Mouse (Mus musculus) forebrain, postnatal 0 days (tissue): ENCODE results near the gene Ltk. TPM values are rescaled to one million over a fixed set of nuclear protein-coding genes. Genes with fewer than 3 reads are reported as not detected.
"Not testable (repeated sequence)": the region's sequence is repeated elsewhere in the genome, so short reads cannot be mapped to it uniquely, and the experiment has no call there.

ENCODE experiments used
- ATAC-seq: fragments of 200-750 bp; cut with Nextera tagmentation; 2 replicates; pipeline ENCODE4 v1.8.0; 2017; ENCODE audit warnings: mild to moderate bottlenecking, moderate library complexity
- DNase-seq: peaks from one replicate; pipeline ENCODE4 v3.0.0-alpha.2; 2015
- H3K27ac ChIP-seq: fragments of 300-500 bp; sonication (generic); 2 replicates; pipeline ENCODE4 v1.5.1; 2014; ENCODE audit warnings: low read depth, mild to moderate bottlenecking, antibody characterized with exemption, low read length, moderate library complexity, mixed read lengths
- H3K27me3 ChIP-seq: fragments of 300-500 bp; sonication (generic); 2 replicates; pipeline ENCODE4 v1.6.1; 2014; ENCODE audit warnings: mild to moderate bottlenecking, low read length, mixed read lengths; ENCODE audit not compliant: insufficient read depth
- H3K36me3 ChIP-seq: fragments of 300-500 bp; sonication (generic); 2 replicates; pipeline ENCODE4 v1.6.1; 2014; ENCODE audit warnings: mild to moderate bottlenecking, moderate library complexity; ENCODE audit not compliant: insufficient read depth
- H3K4me1 ChIP-seq: fragments of 300-500 bp; sonication (generic); 2 replicates; pipeline ENCODE4 v1.6.1; 2014; ENCODE audit warnings: antibody characterized with exemption; ENCODE audit not compliant: insufficient read depth
- H3K4me2 ChIP-seq: fragments of 300-500 bp; sonication (generic); 2 replicates; pipeline ENCODE4 v1.6.1; 2014; ENCODE audit warnings: low read depth, mild to moderate bottlenecking, moderate library complexity
- H3K4me3 ChIP-seq: fragments of 300-500 bp; sonication (generic); 2 replicates; pipeline ENCODE4 v1.5.1; 2014; ENCODE audit warnings: low read depth, low read length, mixed read lengths
- H3K9ac ChIP-seq: fragments of 300-500 bp; sonication (generic); 2 replicates; pipeline ENCODE4 v1.6.1; 2014; ENCODE audit warnings: mild to moderate bottlenecking
- H3K9me3 ChIP-seq: fragments of 300-500 bp; sonication (generic); 2 replicates; pipeline ENCODE4 v1.6.1; 2016; ENCODE audit warnings: low read length
- CTCF ChIP-seq: sonication (generic); IDR thresholded peaks from 2 replicates; pipeline ENCODE4 v1.5.1; 2016; ENCODE audit warnings: antibody characterized with exemption, control low read depth, low read depth
- WGBS: fragments of 180-500 bp; shearing (Covaris S2); extraction: QIAGEN DNeasy Blood & Tissue Kit; methylation state at CpG from one replicate; pipeline ENCODE4 v1.1.7; 2014; 5-methylcytosine and 5-hydroxymethylcytosine counted together
- polyA plus RNA-seq: library from polyadenylated mRNA; unstranded; fragments of >200 nt; fragmentation: Nextera tagmentation; extraction: Ambion mirVana; gene quantifications from 2 replicates; pipeline ENCODE4 v1.2.1, GENCODE M21; 2015
- total RNA-seq: library from RNA; depleted of rRNA; stranded (reverse); fragments of >200 nt; gene quantifications from 2 replicates; pipeline ENCODE4 v1.2.3, GENCODE M21; 2014

Gene Ltk
- total and polyA plus RNA-seq, 2 experiments from 2014 or later: 0.56 to 1.7 TPM

DNA sequence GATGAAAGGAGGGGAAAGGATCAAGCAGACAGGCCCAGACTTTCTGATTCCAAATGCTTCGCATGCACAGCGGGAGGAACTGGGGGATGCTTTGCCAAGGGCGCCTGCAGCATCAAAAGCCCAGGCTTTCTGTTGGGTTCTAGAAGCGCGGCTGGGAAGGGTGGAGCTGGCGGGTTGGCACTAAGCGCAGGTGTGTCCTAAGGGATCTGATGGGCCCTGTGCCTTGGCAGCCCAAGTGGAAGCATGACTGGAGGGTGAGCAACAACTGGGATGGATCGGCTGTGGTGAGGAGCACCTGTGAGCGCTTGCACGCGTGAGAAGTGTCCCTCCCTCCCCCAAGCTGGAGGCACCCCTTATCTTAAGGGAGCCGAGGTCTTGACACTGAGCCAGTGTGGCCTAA is 23.1 kb downstream of the Ltk start:
- Histone ChIP-seq H3K4me2 (no peak overlapping the region), H3K4me1 (no peaks in the 10 kb centered on the region), H3K4me3 (no peak overlapping the region), H3K27me3 (peaks cover 7% of the 10 kb centered on the region; the same call in 1 of the 2 replicates), H3K36me3 (peaks cover 34% of the 10 kb centered on the region), H3K27ac (no peak overlapping the region), H3K9me3 (no peaks in the 10 kb centered on the region), H3K9ac (no peak overlapping the region)
- ATAC-seq (no peak), DNase-seq (no peak)
- TF ChIP-seq CTCF: no peak
- WGBS: 28% methylated on average over 12 of the region's 12 CpGs

DNA sequence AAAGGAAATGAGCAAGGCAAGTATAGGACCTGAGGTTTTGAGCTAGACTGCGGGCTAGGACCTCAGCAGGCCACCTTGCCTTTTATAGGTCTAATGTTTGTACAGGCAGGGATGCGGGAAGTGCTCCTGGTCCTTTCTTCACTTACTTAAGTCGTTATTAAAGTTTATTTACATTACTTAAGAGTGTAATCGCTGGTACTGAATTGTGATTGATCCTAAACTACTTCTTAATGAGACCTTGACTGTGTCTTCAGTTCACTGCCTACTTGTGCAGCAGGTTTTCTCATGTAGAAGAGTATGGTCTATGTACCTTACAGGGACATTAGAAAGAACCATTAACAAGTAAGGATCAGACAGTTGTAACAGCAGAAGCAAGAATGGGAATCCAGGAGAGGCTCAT is 29.5 kb downstream of the Ltk start:
- Histone ChIP-seq H3K9me3 (no peaks in the 10 kb centered on the region), H3K4me3 (no peak overlapping the region), H3K4me2 (no peak overlapping the region), H3K27me3 (no peaks in the 10 kb centered on the region), H3K4me1 (no peaks in the 10 kb centered on the region), H3K27ac (no peak overlapping the region), H3K9ac (no peak overlapping the region), H3K36me3 (peaks cover 88% of the 10 kb centered on the region)
- no peak for TF ChIP-seq CTCF
- DNase-seq (no peak), ATAC-seq (no peak)
- WGBS: 90% methylated on average over 4 of the region's 4 CpGs

DNA sequence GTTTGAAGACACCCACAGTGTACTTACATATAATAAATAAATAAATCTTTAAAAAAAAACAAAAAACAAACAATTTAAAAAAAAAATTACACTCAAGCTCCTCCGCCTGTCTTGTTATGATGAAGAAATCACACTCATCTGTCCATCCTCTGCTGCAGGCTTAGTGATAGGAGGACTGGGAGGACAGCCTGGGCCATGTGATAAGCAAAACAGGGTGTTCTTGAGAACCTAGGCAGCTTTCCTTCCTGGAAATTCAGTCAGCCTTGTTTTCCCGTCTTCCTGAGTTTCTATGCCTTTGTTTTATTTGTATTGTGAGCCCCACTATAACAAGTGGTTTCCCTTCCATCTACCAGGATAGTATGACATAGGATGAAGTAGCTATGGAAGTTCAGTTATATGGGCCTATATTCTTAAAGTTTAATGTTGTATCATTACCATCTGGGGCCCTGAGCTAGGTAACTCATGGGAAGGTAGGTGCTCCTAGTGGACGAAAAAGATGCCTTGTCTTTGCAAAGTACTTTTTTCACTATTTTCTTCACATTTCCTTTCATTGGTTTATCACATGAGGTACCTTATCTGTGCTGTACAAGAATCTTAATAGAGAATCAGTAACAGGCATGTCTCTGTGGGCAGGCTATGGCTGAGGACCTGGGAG is 32.3 kb downstream of the Ltk start:
- H3K9ac ChIP-seq: no peak overlapping the region
- DNase-seq (no peak), ATAC-seq (no peak)
- H3K4me2 ChIP-seq: no peak overlapping the region
- no peak overlapping the region for H3K4me3 ChIP-seq
- H3K36me3 ChIP-seq: peaks cover 83% of the 10 kb centered on the region
- no peaks in the 10 kb centered on the region for H3K4me1 ChIP-seq
- TF ChIP-seq CTCF: no peak
- no peak overlapping the region for H3K27ac ChIP-seq
- H3K9me3 ChIP-seq: no peaks in the 10 kb centered on the region
- 95% methylated on average over 3 of the region's 3 CpGs for WGBS
- no peaks in the 10 kb centered on the region for H3K27me3 ChIP-seq

DNA sequence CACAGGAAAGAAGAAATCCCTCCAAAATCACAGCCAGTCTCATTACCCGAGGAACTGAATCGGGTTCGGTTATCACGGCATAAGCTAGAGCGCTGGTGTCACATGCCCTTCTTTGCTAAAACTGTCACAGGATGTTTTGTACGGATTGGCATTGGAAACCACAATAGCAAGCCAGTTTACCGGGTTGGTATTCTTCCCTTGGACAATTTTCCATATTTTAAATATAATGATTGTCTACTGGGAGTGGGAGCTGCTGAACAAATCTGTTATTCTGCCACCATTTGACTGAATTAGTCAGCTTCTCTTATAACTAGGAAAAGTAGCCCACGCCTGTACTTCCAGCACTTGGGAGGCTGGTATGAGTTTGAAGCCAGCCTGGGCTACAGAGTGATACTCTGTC is 39.2 kb downstream of the Ltk start:
- Histone ChIP-seq H3K36me3 (peaks cover 82% of the 10 kb centered on the region), H3K4me2 (no peak overlapping the region)
- ATAC-seq: no peak

DNA sequence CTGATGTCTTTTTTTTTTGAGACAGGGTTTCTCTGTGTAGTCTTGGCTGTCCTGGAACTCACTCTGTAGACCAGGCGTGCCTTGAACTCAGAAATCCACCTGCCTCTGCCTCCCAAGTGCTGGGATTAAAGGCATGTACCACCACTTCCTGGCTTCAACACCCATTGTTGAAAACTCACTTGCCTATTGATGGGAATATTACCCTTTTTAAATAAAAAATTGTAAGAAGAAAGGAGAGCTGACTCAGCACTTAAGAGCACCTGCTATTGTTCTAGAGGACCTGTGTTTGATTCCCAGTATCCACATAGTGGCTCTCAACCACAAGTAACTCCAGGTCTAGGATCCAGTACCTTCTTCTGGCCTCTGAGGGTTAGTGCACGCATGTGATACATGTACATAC is 44.4 kb downstream of the Ltk start:
- not testable (repeated sequence) for DNase-seq, H3K9ac ChIP-seq, H3K9me3 ChIP-seq, H3K4me1 ChIP-seq, H3K27ac ChIP-seq, H3K27me3 ChIP-seq, H3K4me3 ChIP-seq, H3K4me2 ChIP-seq, ATAC-seq
- WGBS: 89% methylated on average over 2 of the region's 2 CpGs
- H3K36me3 ChIP-seq: peaks cover 62% of the 10 kb centered on the region

More for the DNA sequence above, 39.2 kb downstream of the Ltk start:
- no peaks in the 10 kb centered on the region for H3K9me3 ChIP-seq
- WGBS: 94% methylated on average over 8 of the region's 8 CpGs
- H3K9ac ChIP-seq: no peak overlapping the region
- H3K4me3 ChIP-seq: no peak overlapping the region
- no peak for TF ChIP-seq CTCF
- no peaks in the 10 kb centered on the region for H3K4me1 ChIP-seq
- H3K27me3 ChIP-seq: no peaks in the 10 kb centered on the region
- no peak for DNase-seq
- H3K27ac ChIP-seq: no peak overlapping the region

DNA sequence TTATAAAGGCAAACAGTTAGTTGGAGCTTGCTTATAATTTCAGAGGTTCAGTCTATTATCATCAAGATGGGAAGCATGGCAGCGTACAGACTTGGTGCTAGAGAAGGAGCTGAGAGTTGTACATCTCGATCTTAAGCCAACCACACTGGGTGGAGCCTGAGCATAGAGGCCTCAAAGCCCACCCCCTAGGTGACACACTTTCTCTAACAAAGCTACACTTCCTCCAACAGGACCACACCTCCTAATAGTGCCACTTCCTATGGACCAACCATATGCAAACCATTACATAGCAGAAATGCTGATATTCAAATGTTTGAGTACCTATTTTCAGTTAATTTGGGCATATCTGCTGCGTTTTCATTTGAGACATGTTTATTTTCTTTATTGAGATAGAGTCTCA is 50.2 kb downstream of the Ltk start:
- Histone ChIP-seq H3K36me3 (peaks cover 41% of the 10 kb centered on the region), H3K4me2 (no peak overlapping the region), H3K4me1 (no peaks in the 10 kb centered on the region), H3K4me3 (no peak overlapping the region), H3K27me3 (no peaks in the 10 kb centered on the region), H3K27ac (no peak overlapping the region), H3K9me3 (no peaks in the 10 kb centered on the region), H3K9ac (no peak overlapping the region)
- DNase-seq (no peak), ATAC-seq (no peak)
- TF ChIP-seq CTCF: no peak
- WGBS: 91% methylated on average over 3 of the region's 3 CpGs

DNA sequence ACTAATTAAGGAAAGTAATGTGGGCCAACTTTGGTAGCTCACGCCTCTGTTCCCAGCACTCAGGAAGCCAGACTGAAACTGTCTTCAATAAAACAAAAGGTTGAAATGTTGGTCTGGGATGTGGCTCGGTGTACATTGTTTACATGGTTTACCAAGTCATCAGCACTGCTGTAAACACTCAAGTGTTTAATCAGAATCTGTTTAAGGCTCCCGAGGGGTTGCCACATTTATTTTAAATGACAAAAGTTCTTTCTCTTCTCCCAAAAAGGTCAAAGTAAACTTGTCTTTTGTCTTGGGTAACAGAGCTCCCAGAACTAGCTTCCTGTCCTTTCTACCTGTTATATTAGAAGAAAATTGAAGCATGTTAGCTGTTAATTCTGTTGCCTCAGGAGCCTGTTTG is 52.6 kb downstream of the Ltk start:
- no peak overlapping the region for H3K4me2 ChIP-seq
- no peaks in the 10 kb centered on the region for H3K4me1 ChIP-seq
- 80% methylated on average over 3 of the region's 3 CpGs for WGBS
- ATAC-seq (no peak), DNase-seq (no peak)
- no peaks in the 10 kb centered on the region for H3K9me3 ChIP-seq
- no peaks in the 10 kb centered on the region for H3K27me3 ChIP-seq
- H3K9ac ChIP-seq: no peak overlapping the region
- TF ChIP-seq CTCF: no peak
- H3K27ac ChIP-seq: no peak overlapping the region
- no peak overlapping the region for H3K4me3 ChIP-seq
- H3K36me3 ChIP-seq: peaks cover 32% of the 10 kb centered on the region
